Mouse (Mus musculus) forelimb bud, embryonic 11.5 days (tissue): Measurements from ENCODE around the gene Cxcr5.
A peak's percentile ranks its signal among the peaks of the same experiment; 100 is the strongest.

Source experiments
- DNase-seq: peaks from one replicate; pipeline ENCODE4 v3.0.0-alpha.2; 2012; ENCODE audit warnings: low read depth, low spot score

Cxcr5 gene

GRCm38 (mm10) chr9:44561597-44561996 is at the start of gene Cxcr5:
TSS of gene Cxcr5 (minus strand) at chr9:44561877.
- no peak for DNase-seq

DNA sequence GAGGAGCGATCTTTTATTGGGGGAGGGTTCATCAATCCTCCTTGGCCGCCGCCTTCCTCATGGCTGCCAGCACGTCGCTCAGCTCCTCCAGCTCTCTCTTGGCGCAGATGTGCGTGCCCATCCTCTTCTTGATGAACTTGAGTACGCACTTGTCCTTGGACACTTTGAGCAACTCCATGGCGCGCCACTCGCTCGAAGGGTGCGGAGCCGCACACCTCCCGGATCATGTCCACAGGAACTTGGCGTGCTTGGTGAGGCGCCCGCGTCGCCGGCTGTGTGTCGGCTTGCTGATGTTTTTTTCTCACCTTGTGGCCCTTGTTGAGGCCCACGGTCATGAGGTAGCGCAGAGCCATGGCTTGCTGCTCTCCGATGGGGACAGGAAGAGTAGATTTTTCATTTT is 48.7 kb upstream of the Cxcr5 start:
- DNase-seq: no peak

DNA sequence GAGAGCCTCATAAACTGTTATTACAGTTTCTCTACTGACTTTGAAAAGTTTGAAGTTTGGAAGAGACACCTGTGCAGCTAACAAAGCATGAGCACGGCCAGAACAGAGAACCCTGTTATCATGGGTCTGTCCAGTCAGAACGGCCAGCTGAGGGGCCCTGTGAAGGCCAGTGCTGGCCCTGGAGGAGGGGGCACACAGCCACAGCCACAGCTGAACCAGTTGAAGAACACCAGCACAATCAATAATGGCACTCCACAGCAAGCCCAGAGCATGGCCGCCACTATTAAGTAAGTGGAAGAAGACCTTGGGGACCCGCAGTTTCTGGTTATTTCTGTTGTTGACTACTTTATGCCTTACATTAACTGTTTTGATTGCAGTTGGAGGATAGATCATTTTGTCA is 45.6 kb upstream of the Cxcr5 start:
- no peak for DNase-seq

GRCm38 (mm10) chr9:44606646-44607045 is 45.0 kb upstream of the Cxcr5 start:
- DNase-seq: no peak

GRCm38 (mm10) chr9:44605616-44606165 is 44.0 kb upstream of the Cxcr5 start:
- peak; percentile 28 for DNase-seq

DNA sequence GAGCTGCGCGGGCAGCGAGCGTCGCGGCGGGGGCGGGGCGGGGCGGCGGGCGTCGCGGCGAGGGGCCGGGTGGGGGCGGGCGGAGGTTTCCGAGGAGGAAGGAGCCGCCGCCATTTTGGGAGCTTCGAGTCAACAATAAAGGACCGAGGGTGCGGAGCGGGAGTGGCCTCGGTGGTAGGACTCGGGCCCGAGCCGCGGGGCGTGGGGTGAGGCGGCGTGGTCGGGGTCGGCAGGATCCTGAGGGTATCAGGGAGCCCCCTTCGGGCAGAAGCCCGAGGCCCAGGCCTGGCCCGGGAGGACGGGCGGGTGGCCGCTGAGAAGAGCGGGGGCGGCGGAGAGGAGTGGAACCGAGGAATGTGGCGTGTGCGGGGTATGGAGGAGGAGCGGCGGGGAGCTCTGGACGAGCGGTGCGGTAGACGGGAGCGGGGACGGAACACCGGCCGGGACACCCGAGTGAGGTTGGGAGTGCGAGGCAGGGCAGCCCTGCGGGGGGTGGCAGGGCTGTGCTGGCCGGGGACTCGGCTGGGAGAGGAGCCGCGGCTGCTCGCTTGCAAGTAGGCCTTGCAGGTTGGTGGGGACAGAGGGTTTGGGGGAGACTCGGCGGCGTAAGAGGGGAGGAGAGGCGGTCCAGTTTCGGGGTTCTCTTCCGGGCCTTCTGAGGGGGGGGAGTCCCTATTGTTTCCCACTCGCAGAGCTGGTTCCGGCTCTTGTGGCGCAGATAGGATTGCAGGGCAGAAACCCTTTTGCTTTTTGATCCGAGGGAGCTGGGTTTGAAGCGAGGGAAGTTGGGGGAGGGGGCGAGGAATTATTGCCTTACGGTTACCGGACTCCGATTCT is 43.3 kb upstream of the Cxcr5 start, which contains the start of gene Ddx6:
Gene Ddx6 (plus strand): TSS at position 114 of the 837 bp plus-strand sequence.
- peak; percentile 59 for DNase-seq

- DNase-seq: peak; percentile 62
These were observed 42.7 kb upstream of the Cxcr5 start for GRCm38 (mm10) chr9:44604290-44604778.

DNA sequence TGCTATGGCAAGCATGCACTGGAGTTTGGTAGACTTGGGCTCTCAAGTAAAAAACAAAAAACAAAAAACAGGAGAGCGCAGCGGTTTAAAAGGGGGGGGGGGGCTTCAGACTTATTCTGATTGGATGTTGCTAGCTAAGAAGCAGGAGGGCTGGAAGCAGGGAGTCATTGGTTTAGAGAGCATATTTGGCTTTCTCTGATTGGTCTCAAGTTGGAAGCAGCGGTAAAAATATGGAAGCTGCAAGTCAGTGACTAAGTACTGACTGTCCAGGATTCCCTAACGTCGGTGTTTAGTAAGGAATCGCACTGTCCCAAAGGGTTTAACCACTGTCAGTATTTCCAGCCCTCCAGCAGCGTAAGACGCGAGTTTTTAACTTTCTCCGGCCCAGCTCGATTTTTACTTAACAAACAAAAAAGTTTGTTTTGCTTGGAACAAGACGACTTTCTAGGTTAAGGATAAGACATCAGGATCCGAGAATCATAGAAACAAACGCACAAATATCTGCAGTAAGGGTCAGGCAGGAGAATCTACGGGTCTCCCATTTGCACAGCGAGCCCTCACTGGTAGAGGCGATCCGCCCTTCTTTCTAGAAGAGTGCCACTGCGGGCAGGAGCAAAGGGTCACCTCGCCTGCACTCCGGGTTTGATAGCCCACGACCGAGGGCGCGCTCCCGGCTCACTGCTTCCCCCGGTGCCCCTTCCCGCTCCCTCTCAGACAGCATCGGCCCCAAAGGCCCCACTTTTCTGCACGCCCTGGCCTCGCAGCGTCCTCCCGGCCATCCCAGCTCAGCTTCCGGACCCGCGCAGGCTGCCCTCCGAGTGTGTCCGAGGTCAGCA is 42.0 kb upstream of the Cxcr5 start:
- DNase-seq: peak; percentile 85

DNA sequence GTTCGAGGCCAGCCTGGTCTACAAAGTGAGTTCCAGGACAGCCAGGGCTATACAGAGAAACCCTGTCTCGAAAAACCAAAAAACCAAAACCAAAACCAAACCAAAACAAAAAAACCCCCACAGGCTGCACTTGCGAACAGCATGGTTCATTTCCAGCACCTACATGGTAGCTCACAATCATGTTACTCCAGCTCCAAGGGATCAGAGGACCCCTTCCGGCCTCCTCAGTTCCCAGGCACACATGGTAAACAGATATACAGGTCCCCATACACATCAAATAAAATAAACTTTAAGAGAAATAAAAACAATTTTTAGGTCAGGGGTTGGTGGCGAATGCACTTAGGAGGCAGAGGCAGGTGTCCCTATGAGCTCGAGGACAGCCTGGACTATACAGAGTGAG is 41.1 kb upstream of the Cxcr5 start:
- DNase-seq: no peak

- no peak for DNase-seq
These were observed 39.1 kb upstream of the Cxcr5 start for GRCm38 (mm10) chr9:44600801-44601200.

DNA sequence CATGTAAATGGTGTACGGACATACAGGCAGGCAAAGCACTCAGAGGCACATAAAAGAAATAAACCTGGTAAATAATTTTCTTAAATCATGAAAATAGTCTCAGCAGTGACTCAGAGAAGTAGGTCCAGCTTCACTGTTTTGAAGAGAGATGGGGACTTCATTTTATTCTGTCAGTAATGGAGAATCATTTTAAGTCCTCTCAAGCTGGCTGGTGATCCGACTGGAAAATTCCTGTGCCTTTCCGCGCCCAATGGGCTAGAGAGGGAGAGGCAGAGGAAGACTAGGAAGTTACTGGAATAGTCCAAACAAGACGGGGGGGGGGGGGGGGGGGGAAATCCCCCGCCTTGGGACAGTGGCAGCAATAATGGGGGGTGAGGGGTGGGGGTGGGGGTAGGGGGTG is 37.9 kb upstream of the Cxcr5 start:
- no peak for DNase-seq

DNA sequence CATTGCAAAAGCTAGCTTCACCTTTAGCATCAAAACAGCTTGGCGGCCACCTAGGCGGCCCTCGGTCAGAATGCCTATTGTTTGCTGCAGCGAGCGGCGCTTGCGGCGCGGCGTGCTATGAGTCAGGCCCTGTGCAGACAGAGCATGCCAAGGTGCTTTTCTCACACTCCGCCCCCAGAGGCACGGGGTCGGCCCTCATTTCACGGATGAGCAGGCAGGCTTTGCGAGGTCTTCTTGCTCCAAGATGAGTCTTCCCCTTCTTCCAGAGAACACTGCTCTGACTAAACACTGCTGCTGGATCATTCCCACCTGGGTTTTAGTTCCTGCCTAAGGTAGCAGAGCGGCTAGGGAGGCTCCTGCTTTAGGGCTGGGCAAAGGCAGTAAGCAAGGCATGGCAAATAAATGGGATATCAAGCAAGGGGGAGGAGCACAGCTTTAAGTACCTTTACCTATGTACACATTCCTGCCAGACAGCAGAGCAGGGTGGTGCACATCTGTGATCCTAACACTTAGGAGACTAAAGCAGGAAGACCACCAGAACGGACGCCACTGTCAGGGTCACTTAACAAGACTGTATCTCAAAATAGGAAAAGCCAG is 37.3 kb upstream of the Cxcr5 start:
- DNase-seq: no peak

GRCm38 (mm10) chr9:44597742-44598141 is 36.1 kb upstream of the Cxcr5 start:
- DNase-seq: no peak

- DNase-seq: no peak
These were observed 33.9 kb upstream of the Cxcr5 start for GRCm38 (mm10) chr9:44595537-44595930.

GRCm38 (mm10) chr9:44594901-44595536 is 33.3 kb upstream of the Cxcr5 start:
- no peak for DNase-seq

DNA sequence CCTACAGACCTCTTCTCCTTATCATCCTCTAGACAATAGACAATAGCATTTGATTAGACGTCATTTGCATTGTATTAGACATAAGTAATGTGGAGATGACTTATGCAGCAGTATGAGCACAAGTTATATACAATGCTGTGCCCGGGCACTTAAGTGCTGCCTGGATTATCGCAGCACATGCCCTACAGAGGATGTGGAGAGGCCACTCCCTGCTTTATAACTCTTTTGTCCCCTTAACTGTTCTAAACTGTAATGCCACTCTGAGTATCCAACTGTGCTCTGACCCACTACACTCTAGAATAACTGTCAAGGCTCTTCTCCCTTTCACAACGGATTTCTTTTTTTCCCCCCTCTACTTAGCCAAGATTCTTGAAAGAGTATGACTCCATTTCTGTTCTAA is 32.2 kb upstream of the Cxcr5 start:
- DNase-seq: no peak

- no peak for DNase-seq
These were observed 31.5 kb upstream of the Cxcr5 start for GRCm38 (mm10) chr9:44593221-44593620.

- no peak for DNase-seq
These were observed 30.0 kb upstream of the Cxcr5 start for GRCm38 (mm10) chr9:44591595-44592188.

DNA sequence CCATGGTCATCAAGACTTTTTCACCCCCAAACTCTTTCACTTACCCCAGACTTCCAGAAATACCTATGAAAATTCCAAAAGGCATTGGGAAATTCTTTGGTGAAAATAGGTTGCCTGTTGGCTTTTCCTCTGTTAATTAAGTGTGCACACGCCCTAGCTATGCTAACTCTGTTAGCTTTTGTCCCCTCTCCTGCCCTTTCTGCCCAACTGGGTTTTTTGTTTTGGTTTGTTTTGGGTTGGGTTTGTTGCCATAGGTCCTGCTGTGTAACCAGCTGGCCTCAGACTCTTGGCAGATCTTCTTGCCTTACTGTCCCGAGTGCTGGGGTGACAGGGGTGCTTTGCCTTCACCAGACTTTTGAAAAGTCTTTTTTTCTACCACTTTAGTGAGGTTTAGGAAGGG is 29.3 kb upstream of the Cxcr5 start:
- no peak for DNase-seq

- DNase-seq: no peak
These were observed 27.4 kb upstream of the Cxcr5 start for GRCm38 (mm10) chr9:44589095-44589494.

DNA sequence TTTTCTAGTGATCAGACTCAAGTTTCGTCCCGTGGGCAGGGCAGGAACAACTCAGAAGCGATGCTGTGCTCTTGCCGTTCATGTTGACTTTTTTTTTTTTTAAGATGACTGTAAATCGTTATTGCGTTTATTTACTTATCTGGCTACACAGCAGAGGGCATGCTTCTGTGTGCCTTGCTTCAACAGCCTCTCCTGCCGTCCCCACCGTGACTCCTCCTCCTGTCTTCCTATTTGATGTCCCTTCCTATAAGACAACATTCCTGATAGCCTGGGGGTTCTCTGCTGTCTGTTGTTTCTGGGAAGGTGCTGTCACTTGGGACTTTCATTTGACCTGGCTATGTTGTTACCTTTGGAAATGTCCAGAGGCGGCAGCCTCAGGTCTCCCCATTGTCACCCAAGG is 26.9 kb upstream of the Cxcr5 start:
- no peak for DNase-seq
